Mouse (Mus musculus) G1E-ER4 (cell line): Measurements from ENCODE around the gene Usp5. TPM values are rescaled to one million over a fixed set of nuclear protein-coding genes. Genes with fewer than 3 reads are reported as not detected.

Source experiments
- GATA1 ChIP-seq: IDR thresholded peaks from one replicate; pipeline ENCODE4 v1.8.0; 2012; ENCODE audit warnings: low read length, inconsistent platforms
- polyA plus RNA-seq: library from polyadenylated mRNA; stranded (reverse); fragments of >175 nt; gene quantifications from 2 replicates; pipeline ENCODE4 v1.2.3, GENCODE M21; 2012

Usp5 gene
- polyA plus RNA-seq, 1 experiment = 54.8 TPM

- TF ChIP-seq GATA1 = no peak
Observed at GRCm38 (mm10) chr6:124779222-124779983, 49.9 kb downstream of the Usp5 start, which contains the start of gene Lrrc23. Gene Lrrc23 (minus strand): TSS chr6:124779727.

GRCm38 (mm10) chr6:124770511-124770910, 58.8 kb downstream of the Usp5 start:
- no peak for TF ChIP-seq GATA1

GRCm38 (mm10) chr6:124770013-124770412, 59.3 kb downstream of the Usp5 start:
- no peak for TF ChIP-seq GATA1

- no peak for TF ChIP-seq GATA1
Observed at GRCm38 (mm10) chr6:124769101-124769765, 60.1 kb downstream of the Usp5 start, which contains the start of gene Eno2. Gene Eno2 (minus strand): TSS chr6:124769673.

- TF ChIP-seq GATA1 = no peak
Observed at GRCm38 (mm10) chr6:124768704-124769044, 60.6 kb downstream of the Usp5 start.

GRCm38 (mm10) chr6:124767920-124768703, 61.2 kb downstream of the Usp5 start:
- TF ChIP-seq GATA1 = no peak

- no peak for TF ChIP-seq GATA1
Observed at GRCm38 (mm10) chr6:124767536-124767919, 61.8 kb downstream of the Usp5 start.

GRCm38 (mm10) chr6:124765951-124766350, 63.3 kb downstream of the Usp5 start:
- no peak for TF ChIP-seq GATA1

Other genes starting within 250 kb of the Usp5 start
- not detected in 2 replicates for gene C1s2, start 193.4 kb downstream of the Usp5 start, polyA plus RNA-seq
- 144 and 152 TPM in 2 replicates for gene Lpcat3, start 166.5 kb downstream of the Usp5 start, polyA plus RNA-seq
- gene Emg1, start 117.3 kb downstream of the Usp5 start, polyA plus RNA-seq = 252 and 358 TPM in 2 replicates
- gene Phb2, start 117.1 kb downstream of the Usp5 start, polyA plus RNA-seq = 491 and 631 TPM in 2 replicates
- gene Ptpn6, start 90.8 kb downstream of the Usp5 start, polyA plus RNA-seq = 25.0 and 55.5 TPM in 2 replicates
- gene Grcc10, start 88.1 kb downstream of the Usp5 start, polyA plus RNA-seq = 18.3 and 24.3 TPM in 2 replicates
- gene Gm45234, start 73.5 kb downstream of the Usp5 start, polyA plus RNA-seq = 1.7 and 2.3 TPM in 2 replicates
- gene Atn1, start 73.0 kb downstream of the Usp5 start, polyA plus RNA-seq = 58.0 and 62.7 TPM in 2 replicates
- not detected in 2 replicates for gene Eno2, start 59.8 kb downstream of the Usp5 start, polyA plus RNA-seq
- gene Lrrc23, start 49.8 kb downstream of the Usp5 start, polyA plus RNA-seq = not detected in 2 replicates
- 10.8 and 11.7 TPM in 2 replicates for gene Spsb2, start 20.8 kb downstream of the Usp5 start, polyA plus RNA-seq
- 388 and 516 TPM in 2 replicates for gene Tpi1, start 15.2 kb downstream of the Usp5 start, polyA plus RNA-seq
- gene Cdca3, start 63 bp upstream of the Usp5 start, polyA plus RNA-seq = 64.7 and 82.9 TPM in 2 replicates
- gene Gnb3, start 10.8 kb upstream of the Usp5 start, polyA plus RNA-seq = not detected in 2 replicates
- gene P3h3, start 28.3 kb upstream of the Usp5 start, polyA plus RNA-seq = not detected in 2 replicates
- not detected in 2 replicates for gene Gpr162, start 34.5 kb upstream of the Usp5 start, polyA plus RNA-seq
- gene Cd4, start 58.7 kb upstream of the Usp5 start, polyA plus RNA-seq = not detected in 2 replicates
- gene Lag3, start 82.2 kb upstream of the Usp5 start, polyA plus RNA-seq = not detected in 2 replicates
- gene Ptms, start 90.6 kb upstream of the Usp5 start, polyA plus RNA-seq = 116 and 155 TPM in 2 replicates
- 344 and 363 TPM in 2 replicates for gene Mlf2, start 101.9 kb upstream of the Usp5 start, polyA plus RNA-seq
- gene Cops7a, start 136.1 kb upstream of the Usp5 start, polyA plus RNA-seq = 93.0 and 105 TPM in 2 replicates
- gene Pianp, start 167.2 kb upstream of the Usp5 start, polyA plus RNA-seq = not detected in 2 replicates
- 59.3 and 76.3 TPM in 2 replicates for gene Zfp384, start 179.7 kb upstream of the Usp5 start, polyA plus RNA-seq
- 15.9 and 16.1 TPM in 2 replicates for gene Ing4, start 210.3 kb upstream of the Usp5 start, polyA plus RNA-seq
- 3.0 and 4.4 TPM in 2 replicates for gene Acrbp, start 220.2 kb upstream of the Usp5 start, polyA plus RNA-seq
- 0.81 and 1.7 TPM in 2 replicates for gene Lpar5, start 238.4 kb upstream of the Usp5 start, polyA plus RNA-seq